Mouse (Mus musculus): ENCODE data around the gene Oas2. TPM values are rescaled to one million over a fixed set of nuclear protein-coding genes. Genes with fewer than 3 reads are reported as not detected.
A peak's percentile ranks its signal among the peaks of the same experiment; 100 is the strongest.

The Oas2 gene
- polyA plus RNA-seq, 1 experiment, result not detected

GRCm38 (mm10) chr5:120775287-120775985 is 25.8 kb upstream of the Oas2 start:
- no peaks in the 10 kb centered on the region for H3K79me2 ChIP-seq (ENCODE audit: control insufficient read depth, insufficient read depth)
- H3ac ChIP-seq (ENCODE audit: control insufficient read depth, insufficient read length, low read depth), result no peak overlapping the region
- H3K36me3 ChIP-seq (ENCODE audit: control insufficient read depth, insufficient read depth), result no peaks in the 10 kb centered on the region
- H3K4me3 ChIP-seq (ENCODE audit: insufficient read depth, poor library complexity, severe bottlenecking), result no peak overlapping the region
- peaks cover 7% of the 10 kb centered on the region for H3K27me3 ChIP-seq (ENCODE audit: control insufficient read depth, insufficient read depth, insufficient read length)
- no peaks in the 10 kb centered on the region for H3K79me3 ChIP-seq (ENCODE audit: low read depth)
- TF ChIP-seq FOSL1 (IDR thresholded peaks at IDR 0.05; ENCODE audit: insufficient read depth, low read length, poor library complexity, severe bottlenecking), result peak; percentile 10
- no peak for TF ChIP-seq USF1 (IDR thresholded peaks at IDR 0.05; ENCODE audit: low read depth)
- TF ChIP-seq MAX (IDR thresholded peaks at IDR 0.05), result peak; percentile 9
- no peak for TF ChIP-seq MYOG (IDR thresholded peaks at IDR 0.05; ENCODE audit: control insufficient read depth, extremely low read depth, insufficient read length)

- Histone ChIP-seq H3K79me2 (ENCODE audit: control insufficient read depth, insufficient read depth) (no peaks in the 10 kb centered on the region), H3ac (ENCODE audit: control insufficient read depth, insufficient read length, low read depth) (no peak overlapping the region), H3K79me3 (ENCODE audit: low read depth) (no peaks in the 10 kb centered on the region), H3K4me3 (ENCODE audit: insufficient read depth, poor library complexity, severe bottlenecking) (no peak overlapping the region), H3K27me3 (ENCODE audit: control insufficient read depth, insufficient read depth, insufficient read length) (peaks cover 15% of the 10 kb centered on the region), H3K36me3 (ENCODE audit: control insufficient read depth, insufficient read depth) (no peaks in the 10 kb centered on the region)
- no peak for TF ChIP-seq CEBPB (IDR thresholded peaks at IDR 0.05; ENCODE audit: low read depth)
- no peak for TF ChIP-seq MAX (IDR thresholded peaks at IDR 0.05)
- no peak for TF ChIP-seq CTCF (IDR thresholded peaks at IDR 0.05; ENCODE audit: control insufficient read depth, insufficient read depth, insufficient read length)
- no peak for TF ChIP-seq MYOD1 (IDR thresholded peaks at IDR 0.05; ENCODE audit: control insufficient read depth, insufficient read length, low read depth)
- TF ChIP-seq MYOG (IDR thresholded peaks at IDR 0.05; ENCODE audit: control insufficient read depth, extremely low read depth, insufficient read length), result no peak
- no peak for TF ChIP-seq FOSL1 (IDR thresholded peaks at IDR 0.05; ENCODE audit: insufficient read depth, low read length, poor library complexity, severe bottlenecking)
- TF ChIP-seq USF1 (IDR thresholded peaks at IDR 0.05; ENCODE audit: low read depth), result no peak
Measured at GRCm38 (mm10) chr5:120769396-120769795, 19.7 kb upstream of the Oas2 start.

- Histone ChIP-seq H3K79me2 (ENCODE audit: control insufficient read depth, insufficient read depth) (no peaks in the 10 kb centered on the region), H3K79me3 (ENCODE audit: low read depth) (no peaks in the 10 kb centered on the region), H3ac (ENCODE audit: control insufficient read depth, insufficient read length, low read depth) (no peak overlapping the region), H3K36me3 (ENCODE audit: control insufficient read depth, insufficient read depth) (no peaks in the 10 kb centered on the region), H3K4me3 (ENCODE audit: insufficient read depth, poor library complexity, severe bottlenecking) (no peak overlapping the region), H3K27me3 (ENCODE audit: control insufficient read depth, insufficient read depth, insufficient read length) (peaks cover 31% of the 10 kb centered on the region)
- no peak for TF ChIP-seq MAX (IDR thresholded peaks at IDR 0.05)
- TF ChIP-seq FOSL1 (IDR thresholded peaks at IDR 0.05; ENCODE audit: insufficient read depth, low read length, poor library complexity, severe bottlenecking), result no peak
- no peak for TF ChIP-seq MYOD1 (IDR thresholded peaks at IDR 0.05; ENCODE audit: control insufficient read depth, insufficient read length, low read depth)
- no peak for TF ChIP-seq MYOG (IDR thresholded peaks at IDR 0.05; ENCODE audit: control insufficient read depth, extremely low read depth, insufficient read length)
- TF ChIP-seq CEBPB (IDR thresholded peaks at IDR 0.05; ENCODE audit: low read depth), result no peak
- no peak for TF ChIP-seq CTCF (IDR thresholded peaks at IDR 0.05; ENCODE audit: control insufficient read depth, insufficient read depth, insufficient read length)
- TF ChIP-seq USF1 (IDR thresholded peaks at IDR 0.05; ENCODE audit: low read depth), result no peak
Measured at GRCm38 (mm10) chr5:120765010-120765409, 15.4 kb upstream of the Oas2 start.

- Histone ChIP-seq H3K27me3 (ENCODE audit: control insufficient read depth, insufficient read depth, insufficient read length) (peaks cover 41% of the 10 kb centered on the region), H3K79me3 (ENCODE audit: low read depth) (no peaks in the 10 kb centered on the region), H3K36me3 (ENCODE audit: control insufficient read depth, insufficient read depth) (no peaks in the 10 kb centered on the region), H3ac (ENCODE audit: control insufficient read depth, insufficient read length, low read depth) (no peak overlapping the region), H3K4me3 (ENCODE audit: insufficient read depth, poor library complexity, severe bottlenecking) (no peak overlapping the region), H3K79me2 (ENCODE audit: control insufficient read depth, insufficient read depth) (no peaks in the 10 kb centered on the region)
- TF ChIP-seq MYOG (IDR thresholded peaks at IDR 0.05; ENCODE audit: control insufficient read depth, extremely low read depth, insufficient read length) (no peak), MAX (IDR thresholded peaks at IDR 0.05) (no peak), CEBPB (IDR thresholded peaks at IDR 0.05; ENCODE audit: low read depth) (no peak), MYOD1 (IDR thresholded peaks at IDR 0.05; ENCODE audit: control insufficient read depth, insufficient read length, low read depth) (no peak), CTCF (IDR thresholded peaks at IDR 0.05; ENCODE audit: control insufficient read depth, insufficient read depth, insufficient read length) (no peak), USF1 (IDR thresholded peaks at IDR 0.05; ENCODE audit: low read depth) (no peak), FOSL1 (IDR thresholded peaks at IDR 0.05; ENCODE audit: insufficient read depth, low read length, poor library complexity, severe bottlenecking) (no peak)
Measured at GRCm38 (mm10) chr5:120761901-120762300, 12.2 kb upstream of the Oas2 start.

GRCm38 (mm10) chr5:120754215-120754614 is 4.6 kb upstream of the Oas2 start:
- Histone ChIP-seq H3ac (ENCODE audit: control insufficient read depth, insufficient read length, low read depth) (no peak overlapping the region), H3K79me3 (ENCODE audit: low read depth) (no peaks in the 10 kb centered on the region), H3K79me2 (ENCODE audit: control insufficient read depth, insufficient read depth) (no peaks in the 10 kb centered on the region), H3K4me3 (ENCODE audit: insufficient read depth, poor library complexity, severe bottlenecking) (no peak overlapping the region), H3K36me3 (ENCODE audit: control insufficient read depth, insufficient read depth) (no peaks in the 10 kb centered on the region), H3K27me3 (ENCODE audit: control insufficient read depth, insufficient read depth, insufficient read length) (peaks cover 37% of the 10 kb centered on the region)
- no peak for TF ChIP-seq MAX (IDR thresholded peaks at IDR 0.05)
- TF ChIP-seq CTCF (IDR thresholded peaks at IDR 0.05; ENCODE audit: control insufficient read depth, insufficient read depth, insufficient read length), result no peak

- H3ac ChIP-seq (ENCODE audit: control insufficient read depth, insufficient read length, low read depth), result no peak overlapping the region
- TF ChIP-seq CEBPB (IDR thresholded peaks at IDR 0.05; ENCODE audit: low read depth) (no peak), MAX (IDR thresholded peaks at IDR 0.05) (no peak), FOSL1 (IDR thresholded peaks at IDR 0.05; ENCODE audit: insufficient read depth, low read length, poor library complexity, severe bottlenecking) (no peak), MYOD1 (IDR thresholded peaks at IDR 0.05; ENCODE audit: control insufficient read depth, insufficient read length, low read depth) (no peak), MYOG (IDR thresholded peaks at IDR 0.05; ENCODE audit: control insufficient read depth, extremely low read depth, insufficient read length) (no peak), USF1 (IDR thresholded peaks at IDR 0.05; ENCODE audit: low read depth) (no peak), CTCF (IDR thresholded peaks at IDR 0.05; ENCODE audit: control insufficient read depth, insufficient read depth, insufficient read length) (no peak)
- no peak overlapping the region for H3K4me3 ChIP-seq (ENCODE audit: insufficient read depth, poor library complexity, severe bottlenecking)
- H3K79me2 ChIP-seq (ENCODE audit: control insufficient read depth, insufficient read depth), result no peaks in the 10 kb centered on the region
- no peaks in the 10 kb centered on the region for H3K79me3 ChIP-seq (ENCODE audit: low read depth)
- peaks cover 29% of the 10 kb centered on the region for H3K27me3 ChIP-seq (ENCODE audit: control insufficient read depth, insufficient read depth, insufficient read length)
- H3K36me3 ChIP-seq (ENCODE audit: control insufficient read depth, insufficient read depth), result no peaks in the 10 kb centered on the region
Measured at GRCm38 (mm10) chr5:120752786-120753185, 3.1 kb upstream of the Oas2 start.

Measured in C2C12 (cell line).